Mouse (Mus musculus): ENCODE data around the gene Chmp5.
"Not testable (repeated sequence)": the region's sequence is repeated elsewhere in the genome, so short reads cannot be mapped to it uniquely, and the experiment has no call there.

Gene Chmp5

GRCm38 (mm10) chr4:40948160-40948708 lies at the start of gene Chmp5, which contains the start of gene Bag1:
Chmp5 (plus strand) TSS chr4:40948407.
Bag1 (minus strand) TSS chr4:40948294.
- in situ Hi-C loops (cut with MseI, MboI), result no loop called here

- in situ Hi-C loops (cut with MseI, MboI), result no loop called here
Measured at GRCm38 (mm10) chr4:40898476-40899044, 49.6 kb upstream of the Chmp5 start.

- in situ Hi-C loops (cut with MseI, MboI), result no loop called here
Measured at GRCm38 (mm10) chr4:40899264-40899663, 48.9 kb upstream of the Chmp5 start.

- in situ Hi-C loops (cut with MseI, MboI), result no loop called here
Measured at GRCm38 (mm10) chr4:40900071-40900470, 48.1 kb upstream of the Chmp5 start.

GRCm38 (mm10) chr4:40900612-40901011 lies 47.6 kb upstream of the Chmp5 start:
- in situ Hi-C loops (cut with MseI, MboI), result no loop called here

GRCm38 (mm10) chr4:40906298-40906697 lies 41.9 kb upstream of the Chmp5 start:
- in situ Hi-C loops (cut with MseI, MboI), result loop anchor here (5.0 kb wide), 1 partner anchor 134 kb away; no protein-coding TSS in a partner anchor

- in situ Hi-C loops (cut with MseI, MboI), result loop anchor here (5.0 kb wide), 1 partner anchor 136 kb away; no protein-coding TSS in a partner anchor
Measured at GRCm38 (mm10) chr4:40908261-40908969, 39.8 kb upstream of the Chmp5 start.

GRCm38 (mm10) chr4:40914287-40914867 lies 33.8 kb upstream of the Chmp5 start:
- in situ Hi-C loops (cut with MseI, MboI), result no loop called here

- in situ Hi-C loops (cut with MseI, MboI), result no loop called here
Measured at GRCm38 (mm10) chr4:40915947-40916346, 32.3 kb upstream of the Chmp5 start.

- in situ Hi-C loops (cut with MseI, MboI), result no loop called here
Measured at GRCm38 (mm10) chr4:40916592-40917155, 31.5 kb upstream of the Chmp5 start.

GRCm38 (mm10) chr4:40919785-40920184 lies 28.4 kb upstream of the Chmp5 start, which contains the start of gene Spink4:
Spink4 (plus strand) TSS chr4:40920052.
- in situ Hi-C loops (cut with MseI, MboI), result no loop called here

- in situ Hi-C loops (cut with MseI, MboI), result no loop called here
Measured at GRCm38 (mm10) chr4:40920576-40920975, 27.6 kb upstream of the Chmp5 start.

- in situ Hi-C loops (cut with MseI, MboI), result no loop called here
Measured at GRCm38 (mm10) chr4:40921288-40921687, 26.9 kb upstream of the Chmp5 start.

- in situ Hi-C loops (cut with MseI, MboI), result no loop called here
Measured at GRCm38 (mm10) chr4:40923087-40923651, 25.0 kb upstream of the Chmp5 start.

- in situ Hi-C loops (cut with MseI, MboI), result no loop called here
Measured at GRCm38 (mm10) chr4:40925568-40925967, 22.6 kb upstream of the Chmp5 start.

GRCm38 (mm10) chr4:40929046-40929445 lies 19.2 kb upstream of the Chmp5 start:
- in situ Hi-C loops (cut with MseI, MboI), result no loop called here

- in situ Hi-C loops (cut with MseI, MboI), result no loop called here
Measured at GRCm38 (mm10) chr4:40933694-40934093, 14.5 kb upstream of the Chmp5 start.

GRCm38 (mm10) chr4:40934369-40934768 lies 13.8 kb upstream of the Chmp5 start:
- in situ Hi-C loops (cut with MseI, MboI), result not testable (repeated sequence)

- in situ Hi-C loops (cut with MseI, MboI), result no loop called here
Measured at GRCm38 (mm10) chr4:40936175-40936839, 11.9 kb upstream of the Chmp5 start.

GRCm38 (mm10) chr4:40938793-40939192 lies 9.4 kb upstream of the Chmp5 start:
- in situ Hi-C loops (cut with MseI, MboI), result no loop called here

- in situ Hi-C loops (cut with MseI, MboI), result no loop called here
Measured at GRCm38 (mm10) chr4:40943651-40944050, 4.6 kb upstream of the Chmp5 start.
